Mouse (Mus musculus): ENCODE data around the gene Zfp292. TPM values are rescaled to one million over a fixed set of nuclear protein-coding genes. Genes with fewer than 3 reads are reported as not detected.

Zfp292 gene
- polyA plus RNA-seq, 1 experiment = 5.7 TPM

GRCm38 (mm10) chr4:34858903-34859302 lies 23.9 kb downstream of the Zfp292 start:
- Histone ChIP-seq H3K4me3 (ENCODE audit: insufficient read depth, low read depth, low read length) (no peak overlapping the region), H3K4me1 (ENCODE audit: control insufficient read depth, insufficient read depth, insufficient read length, low read length) (peaks cover 13% of the 10 kb centered on the region), H3K27ac (replicated peaks; ENCODE audit: low read depth, low read length) (no peak overlapping the region)

- Histone ChIP-seq H3K27ac (replicated peaks; ENCODE audit: low read depth, low read length) (no peak overlapping the region), H3K4me1 (ENCODE audit: control insufficient read depth, insufficient read depth, insufficient read length, low read length) (peaks cover 13% of the 10 kb centered on the region), H3K4me3 (ENCODE audit: insufficient read depth, low read depth, low read length) (no peak overlapping the region)
Observed at GRCm38 (mm10) chr4:34855966-34856365, 26.8 kb downstream of the Zfp292 start.

GRCm38 (mm10) chr4:34852051-34852450 lies 30.7 kb downstream of the Zfp292 start:
- Histone ChIP-seq H3K4me1 (ENCODE audit: control insufficient read depth, insufficient read depth, insufficient read length, low read length) (peaks cover 4% of the 10 kb centered on the region; the same call in 1 of the 2 replicates), H3K4me3 (ENCODE audit: insufficient read depth, low read depth, low read length) (no peak overlapping the region), H3K27ac (replicated peaks; ENCODE audit: low read depth, low read length) (no peak overlapping the region)

GRCm38 (mm10) chr4:34850156-34850555 lies 32.6 kb downstream of the Zfp292 start:
- no peak overlapping the region for H3K27ac ChIP-seq (replicated peaks; ENCODE audit: low read depth, low read length)
- peaks cover 4% of the 10 kb centered on the region; the same call in 1 of the 2 replicates for H3K4me1 ChIP-seq (ENCODE audit: control insufficient read depth, insufficient read depth, insufficient read length, low read length)
- no peak overlapping the region for H3K4me3 ChIP-seq (ENCODE audit: insufficient read depth, low read depth, low read length)

GRCm38 (mm10) chr4:34847679-34848309 lies 35.0 kb downstream of the Zfp292 start:
- Histone ChIP-seq H3K27ac (replicated peaks; ENCODE audit: low read depth, low read length) (no peak overlapping the region), H3K4me1 (ENCODE audit: control insufficient read depth, insufficient read depth, insufficient read length, low read length) (peaks cover 12% of the 10 kb centered on the region), H3K4me3 (ENCODE audit: insufficient read depth, low read depth, low read length) (no peak overlapping the region)

- H3K27ac ChIP-seq (replicated peaks; ENCODE audit: low read depth, low read length) = no peak overlapping the region
- no peak overlapping the region for H3K4me3 ChIP-seq (ENCODE audit: insufficient read depth, low read depth, low read length)
- peaks cover 13% of the 10 kb centered on the region for H3K4me1 ChIP-seq (ENCODE audit: control insufficient read depth, insufficient read depth, insufficient read length, low read length)
Observed at GRCm38 (mm10) chr4:34843839-34844238, 38.9 kb downstream of the Zfp292 start.

GRCm38 (mm10) chr4:34842826-34843225 lies 39.9 kb downstream of the Zfp292 start:
- peaks cover 11% of the 10 kb centered on the region for H3K4me1 ChIP-seq (ENCODE audit: control insufficient read depth, insufficient read depth, insufficient read length, low read length)
- H3K27ac ChIP-seq (replicated peaks; ENCODE audit: low read depth, low read length) = no peak overlapping the region
- no peak overlapping the region for H3K4me3 ChIP-seq (ENCODE audit: insufficient read depth, low read depth, low read length)

GRCm38 (mm10) chr4:34831496-34831895 lies 51.3 kb downstream of the Zfp292 start:
- Histone ChIP-seq H3K4me1 (ENCODE audit: control insufficient read depth, insufficient read depth, insufficient read length, low read length) (no peaks in the 10 kb centered on the region), H3K27ac (replicated peaks; ENCODE audit: low read depth, low read length) (no peak overlapping the region)

GRCm38 (mm10) chr4:34829456-34829855 lies 53.3 kb downstream of the Zfp292 start:
- Histone ChIP-seq H3K4me1 (ENCODE audit: control insufficient read depth, insufficient read depth, insufficient read length, low read length) (no peaks in the 10 kb centered on the region), H3K27ac (replicated peaks; ENCODE audit: low read depth, low read length) (no peak overlapping the region), H3K4me3 (ENCODE audit: insufficient read depth, low read depth, low read length) (no peak overlapping the region)

More at GRCm38 (mm10) chr4:34831496-34831895, 51.3 kb downstream of the Zfp292 start:
- no peak overlapping the region for H3K4me3 ChIP-seq (ENCODE audit: insufficient read depth, low read depth, low read length)

- no peak overlapping the region for H3K4me3 ChIP-seq (ENCODE audit: insufficient read depth, low read depth, low read length)
- no peak overlapping the region for H3K27ac ChIP-seq (replicated peaks; ENCODE audit: low read depth, low read length)
- no peaks in the 10 kb centered on the region for H3K4me1 ChIP-seq (ENCODE audit: control insufficient read depth, insufficient read depth, insufficient read length, low read length)
Observed at GRCm38 (mm10) chr4:34823901-34824300, 58.9 kb downstream of the Zfp292 start.

- no peak overlapping the region for H3K27ac ChIP-seq (replicated peaks; ENCODE audit: low read depth, low read length)
- no peaks in the 10 kb centered on the region for H3K4me1 ChIP-seq (ENCODE audit: control insufficient read depth, insufficient read depth, insufficient read length, low read length)
- H3K4me3 ChIP-seq (ENCODE audit: insufficient read depth, low read depth, low read length) = no peak overlapping the region
Observed at GRCm38 (mm10) chr4:34819904-34820303, 62.9 kb downstream of the Zfp292 start.

- no peaks in the 10 kb centered on the region for H3K4me1 ChIP-seq (ENCODE audit: control insufficient read depth, insufficient read depth, insufficient read length, low read length)
- H3K27ac ChIP-seq (replicated peaks; ENCODE audit: low read depth, low read length) = no peak overlapping the region
Observed at GRCm38 (mm10) chr4:34801166-34802034, 81.4 kb downstream of the Zfp292 start.

GRCm38 (mm10) chr4:34798005-34798404 lies 84.8 kb downstream of the Zfp292 start:
- Histone ChIP-seq H3K27ac (replicated peaks; ENCODE audit: low read depth, low read length) (no peak overlapping the region), H3K4me1 (ENCODE audit: control insufficient read depth, insufficient read depth, insufficient read length, low read length) (no peaks in the 10 kb centered on the region), H3K4me3 (ENCODE audit: insufficient read depth, low read depth, low read length) (no peak overlapping the region)

More at GRCm38 (mm10) chr4:34801166-34802034, 81.4 kb downstream of the Zfp292 start:
- no peak overlapping the region for H3K4me3 ChIP-seq (ENCODE audit: insufficient read depth, low read depth, low read length)

- Histone ChIP-seq H3K4me1 (ENCODE audit: control insufficient read depth, insufficient read depth, insufficient read length, low read length) (no peaks in the 10 kb centered on the region), H3K27ac (replicated peaks; ENCODE audit: low read depth, low read length) (no peak overlapping the region), H3K4me3 (ENCODE audit: insufficient read depth, low read depth, low read length) (no peak overlapping the region)
Observed at GRCm38 (mm10) chr4:34797294-34797983, 85.3 kb downstream of the Zfp292 start.

GRCm38 (mm10) chr4:34796294-34796693 lies 86.5 kb downstream of the Zfp292 start:
- Histone ChIP-seq H3K4me3 (ENCODE audit: insufficient read depth, low read depth, low read length) (no peak overlapping the region), H3K4me1 (ENCODE audit: control insufficient read depth, insufficient read depth, insufficient read length, low read length) (no peaks in the 10 kb centered on the region)

More at GRCm38 (mm10) chr4:34796294-34796693, 86.5 kb downstream of the Zfp292 start:
- no peak overlapping the region for H3K27ac ChIP-seq (replicated peaks; ENCODE audit: low read depth, low read length)

Data from brown adipose tissue, adult 24 weeks (tissue).